Mouse (Mus musculus) hindbrain, postnatal 0 days (tissue): ENCODE measurements at regions not wholly inside any gene's neighbourhood (a gene's known extent, or its start where the extent isn't known, plus 50 kb on each side); places are given as distances from the start of the nearest gene placed in this dataset.

ENCODE experiments used
- ATAC-seq: fragments of 200-750 bp; cut with Nextera tagmentation; 2 replicates; pipeline ENCODE4 v1.8.0; 2017; ENCODE audit warnings: mild to moderate bottlenecking, moderate TSS enrichment, moderate library complexity
- DNase-seq: peaks from one replicate; pipeline ENCODE4 v3.0.0-alpha.2; 2015; ENCODE audit warnings: low spot score
- H3K27ac ChIP-seq: fragments of 300-500 bp; sonication (generic); 2 replicates; pipeline ENCODE4 v1.5.1; 2014; ENCODE audit warnings: mild to moderate bottlenecking
- H3K27me3 ChIP-seq: fragments of 300-500 bp; sonication (generic); 2 replicates; pipeline ENCODE4 v1.6.1; 2014; ENCODE audit warnings: low read length, mixed read lengths; ENCODE audit not compliant: insufficient read depth
- H3K36me3 ChIP-seq: fragments of 300-500 bp; sonication (generic); 2 replicates; pipeline ENCODE4 v1.6.1; 2014; ENCODE audit warnings: low read length, mixed read lengths; ENCODE audit not compliant: insufficient read depth
- H3K4me1 ChIP-seq: fragments of 300-500 bp; sonication (generic); 2 replicates; pipeline ENCODE4 v1.6.1; 2014; ENCODE audit warnings: antibody characterized with exemption, low read length, mixed read lengths; ENCODE audit not compliant: insufficient read depth
- H3K4me2 ChIP-seq: fragments of 300-500 bp; sonication (generic); 2 replicates; pipeline ENCODE4 v1.6.1; 2014; ENCODE audit warnings: low read depth, mild to moderate bottlenecking, low read length, moderate library complexity, mixed read lengths
- H3K4me3 ChIP-seq: fragments of 300-500 bp; sonication (generic); 2 replicates; pipeline ENCODE4 v1.5.1; 2014; ENCODE audit warnings: low read length
- H3K9ac ChIP-seq: fragments of 300-500 bp; sonication (generic); replicated peaks from 2 replicates; pipeline ENCODE4 v1.6.1; 2014; ENCODE audit warnings: mild to moderate bottlenecking, low read length, moderate library complexity, mixed read lengths
- H3K9me3 ChIP-seq: fragments of 300-500 bp; sonication (generic); 2 replicates; pipeline ENCODE4 v1.6.1; 2016; ENCODE audit warnings: low read length, mixed read lengths
- CTCF ChIP-seq: IDR thresholded peaks from 2 replicates; pipeline ENCODE4 v1.5.1; 2016; ENCODE audit warnings: antibody characterized with exemption, control low read depth, low read depth
- WGBS: fragments of 180-500 bp; shearing (Covaris S2); extraction: QIAGEN DNeasy Blood & Tissue Kit; methylation state at CpG from one replicate; pipeline ENCODE4 v1.1.7; 2014; 5-methylcytosine and 5-hydroxymethylcytosine counted together

GRCm38 (mm10) chr9:116346495-116346894 lies 171.3 kb upstream of the Tgfbr2 start:
- Histone ChIP-seq H3K27me3 (no peaks in the 10 kb centered on the region), H3K4me1 (no peaks in the 10 kb centered on the region; the same call in 1 of the 2 replicates), H3K4me2 (no peak overlapping the region), H3K27ac (no peak overlapping the region), H3K4me3 (no peak overlapping the region), H3K9me3 (no peaks in the 10 kb centered on the region), H3K36me3 (no peaks in the 10 kb centered on the region), H3K9ac (no peak overlapping the region)
- 74% methylated on average over 7 of the region's 7 CpGs for WGBS
- no peak for ATAC-seq
- no peak for DNase-seq
- TF ChIP-seq CTCF: no peak

GRCm38 (mm10) chr9:116343086-116343481 lies 167.9 kb upstream of the Tgfbr2 start:
- H3K9ac ChIP-seq: no peak overlapping the region

DNA sequence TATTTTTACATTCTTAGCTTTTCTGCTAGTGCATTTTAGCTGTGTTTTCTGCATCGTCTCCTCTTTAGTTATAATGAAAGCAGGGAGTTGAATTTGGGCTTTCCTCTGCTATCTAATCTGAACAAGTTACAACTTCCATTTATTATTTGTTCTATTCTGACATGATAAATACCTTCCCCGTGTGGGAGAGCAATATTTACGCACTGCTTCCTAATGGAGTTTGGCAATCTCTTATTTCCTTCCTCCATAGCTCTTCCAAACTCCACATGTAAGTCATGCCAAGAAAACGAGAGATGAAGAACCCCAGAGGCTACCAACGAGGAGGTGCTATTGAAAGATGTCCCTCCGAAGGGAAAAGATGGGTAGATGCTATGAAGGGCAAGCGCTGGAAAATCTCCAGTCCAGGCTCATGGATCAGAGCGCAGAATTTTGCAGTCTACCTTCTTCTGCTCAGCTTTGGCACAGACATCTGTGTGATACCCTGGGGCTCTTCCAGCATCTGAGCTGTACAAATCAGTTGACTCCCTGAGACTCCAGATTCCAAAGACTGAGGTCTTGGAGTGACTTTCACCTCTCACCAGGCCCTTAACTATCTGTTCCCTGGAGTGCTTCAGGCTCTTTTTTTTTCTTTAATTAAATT lies 167.4 kb upstream of the Tgfbr2 start:
- H3K9me3 ChIP-seq: no peaks in the 10 kb centered on the region
- ATAC-seq: no peak
- no peaks in the 10 kb centered on the region for H3K27me3 ChIP-seq

More at GRCm38 (mm10) chr9:116343086-116343481, 167.9 kb upstream of the Tgfbr2 start:
- Histone ChIP-seq H3K4me1 (no peaks in the 10 kb centered on the region; the same call in 1 of the 2 replicates), H3K4me3 (no peak overlapping the region), H3K27me3 (no peaks in the 10 kb centered on the region), H3K27ac (no peak overlapping the region), H3K9me3 (no peaks in the 10 kb centered on the region), H3K4me2 (no peak overlapping the region), H3K36me3 (no peaks in the 10 kb centered on the region)
- DNase-seq (no peak), ATAC-seq (no peak)
- no peak for TF ChIP-seq CTCF
- 79% methylated on average over 3 of the region's 3 CpGs for WGBS

GRCm38 (mm10) chr9:116342009-116342408 lies 166.8 kb upstream of the Tgfbr2 start:
- Histone ChIP-seq H3K27ac (no peak overlapping the region), H3K4me1 (no peaks in the 10 kb centered on the region; the same call in 1 of the 2 replicates), H3K4me3 (no peak overlapping the region), H3K27me3 (no peaks in the 10 kb centered on the region), H3K9me3 (no peaks in the 10 kb centered on the region), H3K9ac (no peak overlapping the region), H3K4me2 (no peak overlapping the region), H3K36me3 (no peaks in the 10 kb centered on the region)
- ATAC-seq (no peak), DNase-seq (no peak)
- TF ChIP-seq CTCF: no peak
- 75% methylated on average over 4 of the region's 4 CpGs for WGBS

More for the DNA sequence above, 167.4 kb upstream of the Tgfbr2 start:
- 58% methylated on average over 8 of the region's 8 CpGs for WGBS
- H3K4me2 ChIP-seq: no peak overlapping the region
- H3K4me1 ChIP-seq: no peaks in the 10 kb centered on the region; the same call in 1 of the 2 replicates
- no peak overlapping the region for H3K27ac ChIP-seq
- DNase-seq: no peak
- no peak overlapping the region for H3K9ac ChIP-seq
- H3K36me3 ChIP-seq: no peaks in the 10 kb centered on the region
- no peak overlapping the region for H3K4me3 ChIP-seq
- no peak for TF ChIP-seq CTCF

- Histone ChIP-seq H3K9me3 (no peaks in the 10 kb centered on the region), H3K9ac (no peak overlapping the region), H3K27ac (no peak overlapping the region), H3K4me2 (no peak overlapping the region), H3K27me3 (no peaks in the 10 kb centered on the region), H3K4me1 (no peaks in the 10 kb centered on the region; the same call in 1 of the 2 replicates), H3K36me3 (no peaks in the 10 kb centered on the region), H3K4me3 (no peak overlapping the region)
- peak; percentile 46 for TF ChIP-seq CTCF
- DNase-seq (no peak), ATAC-seq (no peak)
These were observed 165.8 kb upstream of the Tgfbr2 start for GRCm38 (mm10) chr9:116340952-116341351.

DNA sequence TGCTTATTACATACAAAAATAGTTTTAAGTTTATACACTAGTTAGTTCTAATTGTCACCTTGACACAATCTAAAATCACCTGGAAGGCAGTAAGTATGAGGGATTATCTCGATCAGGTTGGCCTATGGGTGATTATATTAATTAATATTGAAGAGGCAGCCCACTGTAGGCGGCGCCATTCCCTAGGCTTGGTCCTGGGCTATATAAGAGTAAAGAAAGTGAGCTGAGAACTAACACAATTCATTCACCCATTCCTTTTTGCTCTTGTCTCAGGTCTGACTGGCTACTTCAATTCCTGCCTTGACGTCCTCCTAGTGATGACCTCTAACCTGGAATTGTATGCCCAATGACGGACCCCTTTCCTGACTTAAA lies 163.6 kb upstream of the Tgfbr2 start:
- H3K36me3 ChIP-seq: no peaks in the 10 kb centered on the region
- H3K27me3 ChIP-seq: no peaks in the 10 kb centered on the region
- WGBS: 91% methylated on average over 5 of the region's 5 CpGs
- H3K9me3 ChIP-seq: no peaks in the 10 kb centered on the region
- H3K27ac ChIP-seq: no peak overlapping the region
- no peak overlapping the region for H3K4me3 ChIP-seq
- no peak overlapping the region for H3K9ac ChIP-seq
- no peaks in the 10 kb centered on the region; the same call in 1 of the 2 replicates for H3K4me1 ChIP-seq
- TF ChIP-seq CTCF: no peak
- DNase-seq (no peak), ATAC-seq (no peak)
- no peak overlapping the region for H3K4me2 ChIP-seq

GRCm38 (mm10) chr9:116338093-116338728 lies 163.1 kb upstream of the Tgfbr2 start:
- no peak for ATAC-seq

More at GRCm38 (mm10) chr9:116338093-116338728, 163.1 kb upstream of the Tgfbr2 start:
- Histone ChIP-seq H3K4me3 (no peak overlapping the region), H3K4me2 (no peak overlapping the region), H3K4me1 (no peaks in the 10 kb centered on the region; the same call in 1 of the 2 replicates), H3K27me3 (no peaks in the 10 kb centered on the region), H3K9ac (no peak overlapping the region), H3K9me3 (no peaks in the 10 kb centered on the region), H3K36me3 (no peaks in the 10 kb centered on the region), H3K27ac (no peak overlapping the region)
- no peak for DNase-seq
- WGBS: 82% methylated on average over 5 of the region's 5 CpGs
- TF ChIP-seq CTCF: no peak
